Mouse (Mus musculus) heart, adult 2 months (tissue): ENCODE results near the gene Surf6.

ENCODE experiments used
- CTCF ChIP-seq: fragments of 200-600 bp; IDR thresholded peaks from 2 replicates; pipeline ENCODE4 v1.8.1; 2022; ENCODE audit warnings: antibody characterized with exemption, mild to moderate bottlenecking, moderate library complexity
- POLR2A ChIP-seq: fragments of 200-500 bp; IDR thresholded peaks from 2 replicates; pipeline ENCODE4 v1.6.1; 2011; ENCODE audit warnings: mild to moderate bottlenecking, low read depth, low read length, control low read depth; ENCODE audit not compliant: insufficient read depth

DNA sequence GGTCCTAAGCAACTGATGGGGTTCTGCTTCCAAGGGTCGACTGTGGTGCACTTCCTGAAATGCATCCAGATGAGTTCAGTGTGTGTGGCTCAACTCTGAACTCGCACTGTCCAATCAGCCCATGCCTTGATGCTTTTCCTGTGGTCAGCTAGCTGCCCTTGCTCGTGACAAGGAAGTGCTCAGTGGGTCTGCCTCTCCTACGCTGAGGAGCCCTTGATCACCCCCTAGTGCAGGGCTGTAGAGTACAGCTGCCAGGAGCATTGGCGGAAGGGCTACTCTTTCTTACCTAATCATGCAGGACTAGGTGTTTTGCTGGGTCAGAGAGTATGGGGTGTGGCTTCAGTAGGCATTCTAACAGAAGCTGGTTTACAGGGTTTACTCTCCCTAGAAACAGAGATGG lies 38.9 kb upstream of the Surf6 start:
- TF ChIP-seq CTCF (peak; percentile 7; the same call in 1 of the 2 replicates), POLR2A (no peak)
